Comparison of ENCODE assay signal across 8 mouse cellular contexts in the genomic region with DNA sequence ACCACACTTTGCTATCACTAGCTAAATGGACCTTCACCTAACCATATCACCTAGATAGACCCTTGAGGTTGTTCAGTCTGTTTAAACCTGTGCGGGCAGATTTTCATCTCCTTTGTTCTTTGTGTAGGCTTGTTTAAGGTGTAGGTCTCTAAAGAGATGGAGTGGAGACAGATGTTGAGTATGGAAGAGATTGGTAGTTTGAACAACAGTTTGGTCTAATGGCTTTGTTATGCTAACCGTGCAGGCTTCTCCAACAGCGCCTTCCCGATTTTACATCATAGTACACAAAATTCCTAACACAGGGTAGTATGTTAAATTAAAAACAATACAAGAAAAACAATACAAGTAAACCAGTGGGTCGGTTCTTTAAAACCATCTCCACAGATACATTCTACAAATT. TPM values are rescaled to one million over a fixed set of nuclear protein-coding genes. Genes with fewer than 3 reads are reported as not detected.
DNase-seq lines count a peak whose midpoint lies in the region; ATAC-seq and TF ChIP-seq lines count a peak whose summit lies in the region.

No protein-coding gene starts in this region.

- H3K36me3 ChIP-seq in kidney, postnatal 0 days (ENCODE audit: insufficient read depth, low read length) = no peaks in the 10 kb centered on the region
- H3K36me3 ChIP-seq in embryonic facial prominence, embryonic 13.5 days = no peaks in the 10 kb centered on the region
- no peaks in the 10 kb centered on the region for H3K36me3 ChIP-seq in hindbrain, embryonic 15.5 days
- no peaks in the 10 kb centered on the region for H3K36me3 ChIP-seq in midbrain, embryonic 15.5 days (replicated peaks)

- TF ChIP-seq CTCF in kidney, postnatal 0 days (IDR thresholded peaks at IDR 0.05; ENCODE audit: low read depth) = no peak

- no peak overlapping the region for H3K4me3 ChIP-seq in kidney, postnatal 0 days (replicated peaks; ENCODE audit: low read depth, low read length)
- peak overlapping the region; percentile 96 for H3K4me3 ChIP-seq in embryonic facial prominence, embryonic 13.5 days
- H3K4me3 ChIP-seq in hindbrain, embryonic 15.5 days = peak overlapping the region; percentile 100
- peak overlapping the region; percentile 79 for H3K4me3 ChIP-seq in midbrain, embryonic 15.5 days

- peak overlapping the region; percentile 87; the same call in 1 of the 2 replicates for H3K27ac ChIP-seq in kidney, postnatal 0 days
- peak overlapping the region; percentile 98 for H3K27ac ChIP-seq in embryonic facial prominence, embryonic 13.5 days
- peak overlapping the region; percentile 97 for H3K27ac ChIP-seq in hindbrain, embryonic 15.5 days (replicated peaks)
- peak overlapping the region; percentile 93 for H3K27ac ChIP-seq in midbrain, embryonic 15.5 days

- H3K4me1 ChIP-seq in kidney, postnatal 0 days (replicated peaks; ENCODE audit: insufficient read depth, low read length) = no peaks in the 10 kb centered on the region
- H3K4me1 ChIP-seq in embryonic facial prominence, embryonic 13.5 days = peaks cover 14% of the 10 kb centered on the region
- H3K4me1 ChIP-seq in hindbrain, embryonic 15.5 days (replicated peaks) = peaks cover 23% of the 10 kb centered on the region
- peaks cover 16% of the 10 kb centered on the region for H3K4me1 ChIP-seq in midbrain, embryonic 15.5 days

- H3K9me3 ChIP-seq in kidney, postnatal 0 days (replicated peaks; ENCODE audit: low read length) = no peaks in the 10 kb centered on the region
- no peaks in the 10 kb centered on the region for H3K9me3 ChIP-seq in embryonic facial prominence, embryonic 13.5 days
- no peaks in the 10 kb centered on the region for H3K9me3 ChIP-seq in hindbrain, embryonic 15.5 days
- no peaks in the 10 kb centered on the region for H3K9me3 ChIP-seq in midbrain, embryonic 15.5 days

- DNase-seq in kidney, postnatal 0 days (ENCODE audit: low spot score) = no peak
- no peak for DNase-seq in kidney, postnatal 10 days
- DNase-seq in layer of hippocampus, postnatal 36 days = no peak
- no peak for DNase-seq in adrenal gland, adult 2 months
- DNase-seq in gastrocnemius, adult 8-10 months (ENCODE audit: low spot score in 2 of 2) = no peak

- 36% methylated on average over 5 of the region's 5 CpGs for WGBS in kidney, postnatal 0 days
- WGBS in embryonic facial prominence, embryonic 13.5 days = 41% methylated on average over 5 of the region's 5 CpGs
- WGBS in hindbrain, embryonic 15.5 days = 35% methylated on average over 5 of the region's 5 CpGs
- 36% methylated on average over 5 of the region's 5 CpGs for WGBS in midbrain, embryonic 15.5 days

- peak overlapping the region; percentile 57 for H3K4me2 ChIP-seq in kidney, postnatal 0 days (ENCODE audit: low read length)
- peak overlapping the region; percentile 60 for H3K4me2 ChIP-seq in embryonic facial prominence, embryonic 13.5 days
- H3K4me2 ChIP-seq in hindbrain, embryonic 15.5 days = peak overlapping the region; percentile 63
- H3K4me2 ChIP-seq in midbrain, embryonic 15.5 days = peak overlapping the region; percentile 53

- H3K27me3 ChIP-seq in kidney, postnatal 0 days (ENCODE audit: insufficient read depth, low read length) = no peaks in the 10 kb centered on the region
- H3K27me3 ChIP-seq in embryonic facial prominence, embryonic 13.5 days = no peaks in the 10 kb centered on the region
- H3K27me3 ChIP-seq in hindbrain, embryonic 15.5 days = no peaks in the 10 kb centered on the region
- H3K27me3 ChIP-seq in midbrain, embryonic 15.5 days (replicated peaks) = no peaks in the 10 kb centered on the region

- no peak overlapping the region for H3K9ac ChIP-seq in kidney, postnatal 0 days (ENCODE audit: low read depth, low read length)
- peak overlapping the region; percentile 66; the same call in 1 of the 2 replicates for H3K9ac ChIP-seq in embryonic facial prominence, embryonic 13.5 days
- peak overlapping the region; percentile 39 for H3K9ac ChIP-seq in hindbrain, embryonic 15.5 days
- H3K9ac ChIP-seq in midbrain, embryonic 15.5 days = peak overlapping the region; percentile 5; the same call in 1 of the 2 replicates

- ATAC-seq in kidney, postnatal 0 days (replicated peaks; ENCODE audit: low FRiP score, low read depth) = no peak
- ATAC-seq in embryonic facial prominence, embryonic 13.5 days (ENCODE audit: insufficient number of reproducible peaks, insufficient read depth, low FRiP score, low TSS enrichment, low read depth) = no peak
- ATAC-seq in hindbrain, embryonic 15.5 days (ENCODE audit: low FRiP score, low read depth) = no peak
- no peak for ATAC-seq in midbrain, embryonic 15.5 days (replicated peaks)

RNA-seq across cellular contexts. Expression of gene Sesn3, which starts 0.3 kb away (rescaled TPM):
- polyA plus RNA-seq in kidney, postnatal 0 days (2015; fragmentation: Nextera tagmentation; extraction: Ambion mirVana) = 12.9 and 15.2 TPM in 2 replicates
- 27.5 and 28.3 TPM in 2 replicates for polyA plus RNA-seq in embryonic facial prominence, embryonic 13.5 days (2015; fragmentation: Nextera tagmentation; extraction: Ambion mirVana)
- polyA plus RNA-seq in hindbrain, embryonic 15.5 days (2015; fragmentation: Nextera tagmentation; extraction: Ambion mirVana) = 16.8 and 17.8 TPM in 2 replicates
- 14.5 and 15.6 TPM in 2 replicates for polyA plus RNA-seq in midbrain, embryonic 15.5 days (2015; fragmentation: Nextera tagmentation; extraction: Ambion mirVana)
- total RNA-seq in layer of hippocampus, postnatal 36 days (2021) = 10 to 100 TPM; 64.5 to 71.4 TPM
- total RNA-seq in adrenal gland, adult 2 months (2021) = 10 to 100 TPM; 58.8 to 65.1 TPM
- polyA plus RNA-seq in adrenal gland, adult 2 months (2012; rRNA removed) = 16.1 and 19.4 TPM in 2 replicates
- total RNA-seq in gastrocnemius, adult 8-10 months (2022) = 10 to 100 TPM; 13.9 to 20.4 (median 18.7) TPM
